Mouse (Mus musculus): ENCODE results near the gene Fpr2.

- TF ChIP-seq CTCF (conservative IDR thresholded peaks at IDR 0.05; ENCODE audit: insufficient read depth, insufficient read length, low read depth, low read length) (no peak), POLR2A (IDR thresholded peaks at IDR 0.05; ENCODE audit: low read depth, low read length) (no peak)
Observed at GRCm38 (mm10) chr17:17889732-17890425, 2.3 kb downstream of the Fpr2 start.

All from kidney, adult 2 months (tissue).